Mouse (Mus musculus) retina, postnatal 7 days (tissue): Measurements from ENCODE around the gene Plg.

Source experiments
- DNase-seq: peaks from one replicate; pipeline ENCODE4 v3.0.0-alpha.2; 2012; ENCODE audit warnings: low read depth, low spot score

Plg gene

GRCm38 (mm10) chr17:12452862-12453531, 74.6 kb downstream of the Plg start:
- no peak for DNase-seq

GRCm38 (mm10) chr17:12453691-12454090, 75.3 kb downstream of the Plg start:
- no peak for DNase-seq

- DNase-seq, result no peak
Observed at GRCm38 (mm10) chr17:12455143-12455790, 76.9 kb downstream of the Plg start.

GRCm38 (mm10) chr17:12461168-12461567, 82.8 kb downstream of the Plg start:
- DNase-seq, result no peak

- DNase-seq, result no peak
Observed at GRCm38 (mm10) chr17:12466501-12467000, 88.1 kb downstream of the Plg start.

- no peak for DNase-seq
Observed at GRCm38 (mm10) chr17:12467642-12468041, 89.2 kb downstream of the Plg start.

GRCm38 (mm10) chr17:12468745-12469144, 90.3 kb downstream of the Plg start:
- no peak for DNase-seq
